Mouse (Mus musculus) cortical plate, adult 2 months (tissue): ENCODE measurements around the gene Frmd4b.

Experiments
- CTCF ChIP-seq: fragments of 200-500 bp; IDR thresholded peaks from 2 replicates; pipeline ENCODE4 v1.5.1; 2011; ENCODE audit warnings: mild to moderate bottlenecking, control low read depth, low read length; ENCODE audit not compliant: insufficient read depth; ENCODE audit errors: extremely low read depth
- POLR2A ChIP-seq: fragments of 200-500 bp; IDR thresholded peaks from 2 replicates; pipeline ENCODE4 v1.6.1; 2011; ENCODE audit warnings: mild to moderate bottlenecking, low read length, control low read depth; ENCODE audit not compliant: insufficient read depth; ENCODE audit errors: extremely low read depth

- TF ChIP-seq CTCF = no peak
- TF ChIP-seq POLR2A = no peak
These were observed 355.1 kb downstream of the Frmd4b start for GRCm38 (mm10) chr6:97262229-97262628.
